Mouse (Mus musculus) limb, embryonic 14.5 days (tissue): ENCODE measurements around the gene Pxn. TPM values are rescaled to one million over a fixed set of nuclear protein-coding genes. Genes with fewer than 3 reads are reported as not detected.
"Not testable (repeated sequence)": the region's sequence is repeated elsewhere in the genome, so short reads cannot be mapped to it uniquely, and the experiment has no call there.

Source experiments
- ATAC-seq: fragments of 200-750 bp; cut with Nextera tagmentation; 2 replicates; pipeline ENCODE4 v1.8.0; 2017; ENCODE audit warnings: low read depth, moderate number of reproducible peaks, moderate TSS enrichment; ENCODE audit not compliant: low FRiP score
- DNase-seq: peaks from one replicate; pipeline ENCODE4 v3.0.0-alpha.2; 2015; ENCODE audit warnings: low spot score
- H3K27ac ChIP-seq: fragments of 300-500 bp; sonication (generic); replicated peaks from 2 replicates; pipeline ENCODE4 v1.5.1; 2014; ENCODE audit warnings: low read depth, mild to moderate bottlenecking, low read length, moderate library complexity, mixed read lengths
- H3K27me3 ChIP-seq: fragments of 300-500 bp; sonication (generic); 2 replicates; pipeline ENCODE4 v1.6.1; 2014; ENCODE audit warnings: low read length, mixed read lengths; ENCODE audit not compliant: control insufficient read depth, insufficient read depth
- H3K36me3 ChIP-seq: fragments of 300-500 bp; sonication (generic); 2 replicates; pipeline ENCODE4 v1.6.1; 2014; ENCODE audit warnings: mild to moderate bottlenecking, low read length, moderate library complexity, mixed read lengths; ENCODE audit not compliant: control insufficient read depth, insufficient read depth
- H3K4me1 ChIP-seq: fragments of 300-500 bp; sonication (generic); 2 replicates; pipeline ENCODE4 v1.6.1; 2014; ENCODE audit warnings: antibody characterized with exemption, low read length, mixed read lengths; ENCODE audit not compliant: control insufficient read depth, insufficient read depth
- H3K4me2 ChIP-seq: fragments of 300-500 bp; sonication (generic); replicated peaks from 2 replicates; pipeline ENCODE4 v1.6.1; 2014; ENCODE audit warnings: low read depth, mild to moderate bottlenecking, low read length, moderate library complexity; ENCODE audit not compliant: severe bottlenecking
- H3K4me3 ChIP-seq: fragments of 300-500 bp; sonication (generic); replicated peaks from 2 replicates; pipeline ENCODE4 v1.5.1; 2014; ENCODE audit warnings: low read length
- H3K9ac ChIP-seq: fragments of 300-500 bp; sonication (generic); 2 replicates; pipeline ENCODE4 v1.6.1; 2014; ENCODE audit warnings: mild to moderate bottlenecking, low read depth, low read length, moderate library complexity; ENCODE audit not compliant: severe bottlenecking
- H3K9me3 ChIP-seq: fragments of 300-500 bp; sonication (generic); 2 replicates; pipeline ENCODE4 v1.6.1; 2016; ENCODE audit warnings: low read length; ENCODE audit not compliant: control insufficient read depth
- POLR2A ChIP-seq: fragments of 200-500 bp; IDR thresholded peaks from 2 replicates; pipeline ENCODE4 v1.8.0; 2012; ENCODE audit warnings: inconsistent platforms, mild to moderate bottlenecking, moderate library complexity, borderline replicate concordance; ENCODE audit not compliant: insufficient read depth, insufficient read length; ENCODE audit errors: extremely low read depth
- WGBS: fragments of 180-500 bp; shearing (Covaris S2); extraction: QIAGEN DNeasy Blood & Tissue Kit; methylation state at CpG from one replicate; pipeline ENCODE4 v1.1.7; 2014; 5-methylcytosine and 5-hydroxymethylcytosine counted together
- polyA plus RNA-seq, 2 experiments: library from polyadenylated mRNA; depleted of rRNA in 1 of 2; stranded (reverse) in 1 of 2; unstranded in 1 of 2; fragments of >200 nt; fragmentation: Nextera tagmentation in 1 of 2; extraction: Ambion mirVana in 1 of 2; gene quantifications; 2 replicates each; pipeline versions ENCODE4 v1.2.1 to v1.2.3; 2012 to 2014

Pxn gene
- polyA plus RNA-seq, 2 experiments, result 25.0 to 119 TPM

DNA sequence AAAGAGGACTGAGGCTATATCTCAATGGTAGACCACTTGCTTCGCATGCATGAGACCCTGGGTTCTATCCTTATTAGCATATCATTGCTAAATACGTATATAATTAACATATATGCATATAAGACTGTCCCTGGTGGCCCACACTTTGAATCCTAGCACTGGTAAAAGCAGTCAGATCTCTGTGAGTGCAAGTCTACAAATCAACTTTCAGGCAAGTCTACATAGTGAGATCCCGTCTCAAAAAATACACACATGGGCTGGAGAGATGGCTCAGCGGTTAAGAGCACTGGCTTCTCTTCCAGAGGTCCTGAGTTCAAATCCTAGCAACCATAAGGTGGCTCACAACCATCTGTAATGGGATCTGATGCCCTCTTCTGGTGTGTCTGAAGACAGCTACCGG, 15.4 kb upstream of the Pxn start:
- peak overlapping the region; percentile 68; the same call in 1 of the 2 replicates for H3K4me2 ChIP-seq
- no peak for TF ChIP-seq POLR2A
- 34% methylated on average over 5 of the region's 5 CpGs for WGBS
- H3K36me3 ChIP-seq, result no peaks in the 10 kb centered on the region
- no peaks in the 10 kb centered on the region for H3K27me3 ChIP-seq
- 0 out of 2 replicates have a peak overlapping the region, but pooled peaks have one; percentile 100 for H3K27ac ChIP-seq
- H3K9ac ChIP-seq, result no peak overlapping the region
- DNase-seq (no peak), ATAC-seq (no peak)
- no peaks in the 10 kb centered on the region for H3K9me3 ChIP-seq
- H3K4me1 ChIP-seq, result peaks cover 22% of the 10 kb centered on the region
- H3K4me3 ChIP-seq, result no peak overlapping the region

DNA sequence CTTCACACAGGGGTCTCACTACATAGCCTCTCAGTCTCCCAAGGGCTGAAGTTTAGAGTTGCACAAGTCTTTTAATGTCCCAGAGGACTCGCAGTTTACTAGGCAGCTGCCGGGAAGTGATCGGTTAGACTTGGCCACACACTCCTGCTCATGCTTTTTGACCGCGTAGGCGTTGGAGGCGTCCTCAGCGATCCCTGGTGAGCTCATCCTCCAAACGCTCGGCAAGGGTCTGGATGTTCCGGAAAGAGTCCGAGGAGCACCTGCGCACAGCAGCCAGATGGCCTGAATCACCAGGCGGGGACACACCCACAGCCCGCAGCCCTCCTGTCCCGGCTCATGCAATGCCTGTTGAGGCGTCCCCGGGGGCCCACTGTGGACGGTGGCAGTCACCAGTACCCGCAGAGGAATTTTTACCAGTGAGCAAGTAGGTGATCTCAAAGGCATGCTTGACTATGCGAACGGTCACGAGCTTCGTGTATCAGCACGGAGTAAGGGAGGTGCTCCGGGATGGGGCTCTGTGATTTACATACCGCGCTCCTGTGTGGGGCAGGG, 14.6 kb upstream of the Pxn start:
- Histone ChIP-seq H3K27me3 (no peaks in the 10 kb centered on the region), H3K27ac (peak overlapping the region; percentile 38; the same call in 1 of the 2 replicates), H3K36me3 (no peaks in the 10 kb centered on the region), H3K4me2 (peak overlapping the region; percentile 56), H3K4me1 (peaks cover 22% of the 10 kb centered on the region), H3K9ac (peak overlapping the region; percentile 36; the same call in 1 of the 2 replicates), H3K4me3 (peak overlapping the region; percentile 23), H3K9me3 (no peaks in the 10 kb centered on the region)
- no peak for TF ChIP-seq POLR2A
- ATAC-seq (no peak), DNase-seq (peak; percentile 71)
- 2% methylated on average over 28 of the region's 28 CpGs for WGBS

DNA sequence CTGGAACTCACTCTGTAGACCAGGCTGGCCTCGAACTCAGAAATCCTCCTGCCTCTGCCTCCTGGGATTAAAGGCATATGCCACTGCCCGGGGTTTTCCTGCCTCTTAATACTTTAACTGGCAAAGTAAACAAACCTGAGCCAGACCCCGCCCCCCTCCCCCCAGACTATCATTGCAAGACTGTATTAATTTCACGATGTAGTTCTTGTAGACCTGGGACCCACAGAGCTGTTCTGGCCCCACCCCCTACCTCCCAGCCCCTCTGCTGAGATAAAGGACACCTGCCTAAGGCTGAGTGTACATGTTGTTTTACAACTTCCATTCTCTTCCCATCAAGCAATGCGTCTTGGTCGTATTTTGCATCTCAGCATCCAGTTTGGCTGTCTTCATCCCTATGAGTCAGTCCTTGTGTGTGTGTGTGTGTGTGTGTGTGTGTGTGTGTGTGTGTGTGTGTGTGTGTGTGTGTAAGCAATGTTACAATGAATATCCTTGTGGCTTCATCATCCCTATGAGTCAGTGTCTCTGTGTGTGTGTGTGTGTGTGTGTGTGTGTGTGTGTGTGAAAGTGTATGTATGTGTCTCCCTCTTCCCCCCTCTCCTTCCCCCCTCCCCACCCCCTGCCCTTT, 13.7 kb upstream of the Pxn start:
- peak overlapping the region; percentile 85; the same call in 1 of the 2 replicates for H3K27ac ChIP-seq
- 54% methylated on average over 6 of the region's 6 CpGs for WGBS
- no peak for TF ChIP-seq POLR2A
- no peaks in the 10 kb centered on the region for H3K9me3 ChIP-seq
- no peak overlapping the region for H3K4me3 ChIP-seq
- H3K4me1 ChIP-seq, result peaks cover 22% of the 10 kb centered on the region
- H3K36me3 ChIP-seq, result no peaks in the 10 kb centered on the region
- no peak overlapping the region for H3K4me2 ChIP-seq
- H3K9ac ChIP-seq, result no peak overlapping the region
- ATAC-seq, result no peak
- DNase-seq, result no peak
- H3K27me3 ChIP-seq, result no peaks in the 10 kb centered on the region

DNA sequence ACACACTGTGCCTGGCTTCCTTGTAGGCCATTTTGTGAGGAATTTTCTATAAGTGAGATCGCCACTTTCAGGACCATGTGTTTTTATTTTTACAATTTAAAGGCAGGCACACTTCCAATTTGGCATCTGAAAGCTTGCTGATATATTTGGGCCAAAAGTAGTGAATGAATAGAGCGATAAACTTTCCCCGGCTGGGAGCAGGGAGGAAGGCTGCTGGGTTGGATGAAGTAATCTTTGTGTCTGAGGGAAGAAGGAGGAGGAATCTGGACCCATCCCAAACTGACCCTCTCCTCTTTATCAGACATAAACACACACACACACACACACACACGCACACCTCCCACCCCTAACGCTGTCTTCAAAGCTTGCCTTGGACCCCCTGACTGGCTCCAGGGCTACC, 13.0 kb upstream of the Pxn start:
- no peak overlapping the region for H3K4me3 ChIP-seq
- H3K27me3 ChIP-seq, result no peaks in the 10 kb centered on the region
- H3K9me3 ChIP-seq, result no peaks in the 10 kb centered on the region
- peak; percentile 84 for DNase-seq
- H3K4me1 ChIP-seq, result peaks cover 22% of the 10 kb centered on the region
- 21% methylated on average over 5 of the region's 5 CpGs for WGBS
- H3K36me3 ChIP-seq, result no peaks in the 10 kb centered on the region
- no peak for ATAC-seq
- H3K9ac ChIP-seq, result no peak overlapping the region
- no peak for TF ChIP-seq POLR2A
- peak overlapping the region; percentile 26; the same call in 1 of the 2 replicates for H3K4me2 ChIP-seq
- peak overlapping the region; percentile 85 for H3K27ac ChIP-seq

DNA sequence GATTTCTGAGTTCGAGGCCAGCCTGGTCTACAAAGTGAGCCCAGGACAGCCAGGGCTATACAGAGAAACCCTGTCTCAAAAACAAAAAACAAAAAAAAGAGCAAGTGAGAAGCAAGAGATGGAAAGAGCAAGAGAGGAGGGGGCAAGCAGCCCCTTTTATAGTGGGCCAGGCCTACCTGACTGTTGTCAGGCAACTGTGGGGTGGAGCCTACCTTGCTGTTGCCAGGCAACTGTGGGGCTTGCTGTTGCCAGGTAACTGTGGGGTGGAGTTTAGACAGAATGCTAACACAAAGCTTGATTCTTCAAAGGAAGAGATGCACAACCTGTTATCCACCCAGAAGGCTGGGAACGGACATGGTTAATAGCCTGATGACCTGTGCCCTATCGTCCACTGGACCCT, 10.9 kb upstream of the Pxn start:
- H3K4me3 ChIP-seq, DNase-seq, ATAC-seq, H3K9ac ChIP-seq, H3K27me3 ChIP-seq, H3K36me3 ChIP-seq, H3K9me3 ChIP-seq, H3K27ac ChIP-seq, H3K4me2 ChIP-seq: not testable (repeated sequence)
- H3K4me1 ChIP-seq, result peaks cover 22% of the 10 kb centered on the region
- 88% methylated on average over 3 of the region's 3 CpGs for WGBS
